Mouse (Mus musculus) 3T3-L1 (cell line): ENCODE data around the gene Lpar5.

Source experiments
- DNase-seq: peaks from one replicate; pipeline ENCODE4 v3.0.0-alpha.2; 2015; ENCODE audit warnings: low read depth, low spot score

The Lpar5 gene

DNA sequence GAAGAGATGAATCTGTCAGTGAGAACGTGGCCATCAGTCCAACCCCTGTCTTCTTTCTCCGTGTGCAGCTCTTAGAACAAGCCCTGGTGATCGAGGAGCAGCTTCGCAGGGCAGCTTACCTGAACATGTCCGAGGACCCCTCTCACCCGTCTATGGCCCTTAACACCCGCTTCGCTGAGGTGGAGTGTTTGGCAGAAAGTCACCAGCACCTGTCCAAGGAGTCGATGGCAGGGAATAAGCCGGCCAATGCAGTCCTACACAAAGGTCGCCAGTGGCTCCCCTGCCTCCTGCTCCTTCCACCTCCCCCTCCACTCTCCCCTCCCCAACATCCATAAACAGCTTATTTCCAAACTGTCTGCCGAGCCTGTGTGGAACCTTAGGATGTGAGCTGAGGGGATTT is 61.0 kb downstream of the Lpar5 start:
- DNase-seq: no peak

DNA sequence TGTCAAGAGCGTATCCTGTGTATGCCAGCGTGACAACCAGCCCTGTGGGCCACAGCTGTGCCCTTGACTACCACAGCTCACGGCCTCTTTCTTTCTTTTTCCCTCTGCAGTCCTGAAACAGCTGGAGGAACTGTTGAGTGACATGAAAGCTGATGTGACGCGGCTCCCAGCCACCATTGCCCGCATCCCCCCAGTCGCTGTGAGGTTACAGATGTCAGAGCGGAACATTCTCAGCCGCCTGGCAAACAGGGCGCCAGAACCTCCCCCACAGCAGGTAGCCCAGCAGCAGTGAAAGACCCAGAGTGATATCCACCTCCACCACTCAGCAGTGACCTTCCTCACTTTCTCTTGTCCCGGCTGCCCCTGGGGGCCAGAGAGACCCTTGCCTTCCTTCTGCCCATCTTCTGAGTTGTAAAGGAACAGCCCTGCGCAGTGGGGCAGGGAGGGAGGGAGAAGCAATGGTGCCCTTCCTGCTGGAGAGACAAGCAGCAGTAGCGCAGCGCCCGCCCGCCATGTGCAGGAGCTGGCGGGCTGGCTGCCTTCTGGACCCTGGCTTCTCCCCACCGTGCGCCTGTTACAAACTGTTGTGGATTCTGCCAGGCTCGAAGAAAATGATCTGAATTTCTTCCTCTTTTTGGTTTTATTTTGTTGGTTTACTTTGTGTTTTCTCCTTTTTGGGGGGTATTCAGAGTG is 62.1 kb downstream of the Lpar5 start:
- no peak for DNase-seq

DNA sequence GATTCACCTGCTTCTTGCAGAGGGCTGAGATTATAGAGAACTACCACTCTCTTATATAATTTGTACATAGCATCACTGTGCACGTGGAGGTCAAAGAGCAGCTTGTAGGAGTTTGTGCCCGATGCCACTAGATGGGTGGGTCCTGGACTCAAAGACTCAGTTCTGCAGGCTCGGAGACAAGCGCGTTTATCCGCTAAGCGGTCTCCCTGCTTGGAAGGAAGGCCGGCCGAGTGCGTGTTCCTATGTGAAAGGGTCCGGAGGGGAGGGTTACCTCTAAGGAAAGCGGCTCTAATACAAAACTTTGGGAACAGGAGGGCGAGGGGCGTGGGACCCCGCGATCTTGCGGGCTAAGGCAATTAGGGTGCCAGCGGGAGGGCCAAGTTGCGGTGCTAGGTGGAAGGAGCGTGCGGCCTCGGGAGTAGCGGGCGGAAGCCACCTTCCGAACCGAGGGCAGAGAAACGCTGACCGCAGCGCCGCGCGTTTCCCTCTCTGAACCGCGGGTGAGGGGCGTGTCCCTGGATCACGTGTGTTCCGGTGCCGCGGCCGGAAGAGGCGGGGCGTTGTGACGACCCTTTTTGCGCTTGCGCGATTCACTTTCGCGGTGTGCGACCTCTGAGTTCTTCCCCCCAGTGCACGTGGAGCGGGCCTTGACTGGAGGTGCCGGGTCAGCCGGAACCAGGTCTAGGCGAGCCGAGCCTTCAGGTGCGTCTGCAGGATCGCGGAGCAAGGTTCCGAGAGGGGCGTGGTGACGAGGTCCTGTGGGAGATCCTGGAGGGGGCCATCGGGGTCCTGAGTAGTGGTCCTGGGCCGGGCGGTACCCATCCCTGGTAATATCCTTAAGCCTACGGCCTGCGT is 63.8 kb downstream of the Lpar5 start, which contains the start of gene Nop2:
TSS of gene Nop2 (plus strand) at position 608 of the 855 bp plus-strand sequence.
- peak; percentile 97 for DNase-seq
